Mouse (Mus musculus): ENCODE results near the gene Mfng.

- TF ChIP-seq CTCF (IDR thresholded peaks at IDR 0.05; ENCODE audit: insufficient read depth, low read length) (no peak), POLR2A (IDR thresholded peaks at IDR 0.05; ENCODE audit: borderline replicate concordance, extremely low read depth, low read depth, low read length) (no peak)
Observed at GRCm38 (mm10) chr15:78706630-78707029, 66.6 kb downstream of the Mfng start.

All from lung, adult 2 months (tissue).